Mouse (Mus musculus): ENCODE data around the gene Abcg8. TPM values are rescaled to one million over a fixed set of nuclear protein-coding genes. Genes with fewer than 3 reads are reported as not detected.

Abcg8 gene
- polyA plus RNA-seq, 1 experiment, result 0.05 TPM

DNA sequence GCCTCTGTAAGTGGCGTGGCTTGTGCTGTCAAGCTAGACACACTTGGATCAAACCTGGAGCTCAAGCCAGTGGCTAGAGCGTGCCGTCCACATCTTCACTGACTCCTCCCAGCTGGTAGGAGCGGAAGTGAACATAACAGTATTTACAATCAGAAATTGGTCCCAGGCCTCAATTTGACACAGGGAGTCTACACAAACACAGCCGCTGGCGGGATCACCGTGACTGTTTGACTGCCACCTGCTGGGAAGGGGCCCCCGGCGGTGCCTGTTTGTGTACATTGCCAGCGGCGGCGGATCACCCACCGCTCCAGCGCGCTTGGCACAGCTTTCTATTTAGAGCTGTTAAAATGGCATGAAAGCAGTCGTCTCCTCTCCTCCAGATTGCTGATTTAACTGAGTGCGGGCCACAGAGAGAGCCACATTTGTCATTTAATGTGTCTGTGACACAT, 33.3 kb downstream of the Abcg8 start:
- Histone ChIP-seq H3K36me3 (ENCODE audit: control insufficient read depth, insufficient read depth) (peaks cover 42% of the 10 kb centered on the region), H3K79me2 (ENCODE audit: control insufficient read depth, insufficient read depth) (no peaks in the 10 kb centered on the region), H3K4me2 (ENCODE audit: low read depth) (no peak overlapping the region), H3K27me3 (ENCODE audit: control insufficient read depth, insufficient read depth, insufficient read length) (no peaks in the 10 kb centered on the region), H3K4me3 (no peak overlapping the region), H3ac (ENCODE audit: control insufficient read depth, insufficient read length) (no peak overlapping the region)
- TF ChIP-seq POLR2A (IDR thresholded peaks at IDR 0.05; ENCODE audit: insufficient read length, low read depth) (no peak), SRF (IDR thresholded peaks at IDR 0.05; ENCODE audit: control insufficient read depth, insufficient read length, low read depth) (no peak), E2F4 (IDR thresholded peaks at IDR 0.05; ENCODE audit: insufficient read depth) (no peak), TCF12 (IDR thresholded peaks at IDR 0.05; ENCODE audit: insufficient read depth, poor library complexity, severe bottlenecking) (no peak), CEBPB (IDR thresholded peaks at IDR 0.05; ENCODE audit: insufficient read depth, poor library complexity, severe bottlenecking) (no peak), MAX (IDR thresholded peaks at IDR 0.05; ENCODE audit: low read depth) (no peak), TCF3 (IDR thresholded peaks at IDR 0.05; ENCODE audit: insufficient read length, low read depth) (no peak), POLR2AphosphoS2 (IDR thresholded peaks at IDR 0.05; ENCODE audit: insufficient read length, low read depth) (no peak), USF1 (IDR thresholded peaks at IDR 0.05; ENCODE audit: low read depth) (no peak), REST (IDR thresholded peaks at IDR 0.05; ENCODE audit: insufficient read depth, insufficient read length) (no peak), MYOD1 (IDR thresholded peaks at IDR 0.05; ENCODE audit: control insufficient read depth in 1 of 3, insufficient read length in 2 of 3, low read depth in 2 of 3) (no peak), MYOG (IDR thresholded peaks at IDR 0.05; ENCODE audit: control insufficient read depth in 1 of 3, insufficient read depth in 1 of 3, insufficient read length in 2 of 3, low read depth in 2 of 3) (no peak)

DNA sequence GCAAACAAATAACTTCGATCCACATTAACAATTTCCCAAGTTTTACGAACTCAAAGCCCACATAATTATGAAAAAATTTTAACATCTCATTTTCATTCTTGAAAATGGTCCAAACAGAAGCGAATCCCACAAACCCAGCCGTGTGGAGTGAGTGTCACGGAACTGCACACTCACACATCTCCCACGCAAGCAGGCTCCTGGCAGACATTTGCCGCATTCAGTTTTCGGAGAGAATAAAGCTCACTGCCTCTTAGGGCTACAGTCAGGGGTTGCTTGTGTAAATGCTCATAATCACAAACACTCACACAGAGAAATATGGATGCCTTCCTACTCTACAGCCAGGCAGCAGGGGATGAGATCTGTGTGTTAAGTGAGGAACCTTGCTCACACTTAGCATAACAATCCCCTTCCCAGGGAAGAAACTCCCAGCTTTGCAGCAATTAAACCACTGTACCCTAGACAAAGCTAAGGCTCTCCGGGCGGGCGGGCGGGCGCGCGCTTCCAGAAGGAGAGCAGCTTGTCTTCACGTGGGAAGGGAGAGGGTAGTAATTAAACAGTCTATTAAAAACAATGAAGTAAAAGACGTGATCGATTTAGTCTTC, 37.6 kb downstream of the Abcg8 start:
- Histone ChIP-seq H3K4me2 (ENCODE audit: low read depth) (no peak overlapping the region), H3K27me3 (ENCODE audit: control insufficient read depth, insufficient read depth, insufficient read length) (no peaks in the 10 kb centered on the region), H3K79me2 (ENCODE audit: control insufficient read depth, insufficient read depth) (no peaks in the 10 kb centered on the region), H3K4me3 (no peak overlapping the region), H3K36me3 (ENCODE audit: control insufficient read depth, insufficient read depth) (peaks cover 30% of the 10 kb centered on the region), H3ac (ENCODE audit: control insufficient read depth, insufficient read length) (no peak overlapping the region)
- TF ChIP-seq MYOD1 (IDR thresholded peaks at IDR 0.05; ENCODE audit: control insufficient read depth in 1 of 3, insufficient read length in 2 of 3, low read depth in 2 of 3) (no peak), MAX (IDR thresholded peaks at IDR 0.05; ENCODE audit: low read depth) (no peak), TCF3 (IDR thresholded peaks at IDR 0.05; ENCODE audit: insufficient read length, low read depth) (no peak), POLR2AphosphoS2 (IDR thresholded peaks at IDR 0.05; ENCODE audit: insufficient read length, low read depth) (no peak), E2F4 (IDR thresholded peaks at IDR 0.05; ENCODE audit: insufficient read depth) (no peak), TCF12 (IDR thresholded peaks at IDR 0.05; ENCODE audit: insufficient read depth, poor library complexity, severe bottlenecking) (no peak), REST (IDR thresholded peaks at IDR 0.05; ENCODE audit: insufficient read depth, insufficient read length) (no peak), POLR2A (IDR thresholded peaks at IDR 0.05; ENCODE audit: insufficient read length, low read depth) (no peak), MYOG (IDR thresholded peaks at IDR 0.05; ENCODE audit: control insufficient read depth in 1 of 3, insufficient read depth in 1 of 3, insufficient read length in 2 of 3, low read depth in 2 of 3) (no peak), CEBPB (IDR thresholded peaks at IDR 0.05; ENCODE audit: insufficient read depth, poor library complexity, severe bottlenecking) (no peak), USF1 (IDR thresholded peaks at IDR 0.05; ENCODE audit: low read depth) (no peak), SRF (IDR thresholded peaks at IDR 0.05; ENCODE audit: control insufficient read depth, insufficient read length, low read depth) (no peak)

DNA sequence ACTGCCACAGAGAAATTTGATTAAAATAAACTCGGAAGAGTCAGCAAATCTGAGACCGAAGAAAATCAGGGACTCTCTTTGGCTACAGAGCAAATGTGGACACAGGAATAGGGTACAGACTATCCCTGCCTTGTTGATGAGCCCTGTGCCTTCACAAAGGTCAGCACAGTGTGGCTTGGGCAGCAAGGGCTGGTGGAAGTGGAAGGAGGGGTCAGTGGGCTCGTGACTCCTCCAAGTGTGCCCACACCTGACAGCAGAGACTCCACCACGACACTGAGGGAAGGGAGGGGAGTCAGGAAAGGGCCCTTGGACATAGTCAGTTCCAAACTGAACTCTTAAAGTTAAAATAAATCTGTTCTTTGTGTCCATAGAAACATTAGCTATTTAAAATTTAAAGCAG, 38.8 kb downstream of the Abcg8 start:
- H3K4me2 ChIP-seq (ENCODE audit: low read depth), result no peak overlapping the region
- no peak overlapping the region for H3ac ChIP-seq (ENCODE audit: control insufficient read depth, insufficient read length)
- peaks cover 27% of the 10 kb centered on the region for H3K36me3 ChIP-seq (ENCODE audit: control insufficient read depth, insufficient read depth)
- H3K4me3 ChIP-seq, result no peak overlapping the region
- H3K79me2 ChIP-seq (ENCODE audit: control insufficient read depth, insufficient read depth), result no peaks in the 10 kb centered on the region
- TF ChIP-seq E2F4 (IDR thresholded peaks at IDR 0.05; ENCODE audit: insufficient read depth), result no peak
- no peak for TF ChIP-seq REST (IDR thresholded peaks at IDR 0.05; ENCODE audit: insufficient read depth, insufficient read length)
- TF ChIP-seq SRF (IDR thresholded peaks at IDR 0.05; ENCODE audit: control insufficient read depth, insufficient read length, low read depth), result no peak
- TF ChIP-seq USF1 (IDR thresholded peaks at IDR 0.05; ENCODE audit: low read depth), result no peak
- TF ChIP-seq MYOG (IDR thresholded peaks at IDR 0.05; ENCODE audit: control insufficient read depth in 1 of 3, insufficient read depth in 1 of 3, insufficient read length in 2 of 3, low read depth in 2 of 3), result no peak
- no peak for TF ChIP-seq MAX (IDR thresholded peaks at IDR 0.05; ENCODE audit: low read depth)
- no peak for TF ChIP-seq POLR2A (IDR thresholded peaks at IDR 0.05; ENCODE audit: insufficient read length, low read depth)
- TF ChIP-seq CEBPB (IDR thresholded peaks at IDR 0.05; ENCODE audit: insufficient read depth, poor library complexity, severe bottlenecking), result no peak
- TF ChIP-seq MYOD1 (IDR thresholded peaks at IDR 0.05; ENCODE audit: control insufficient read depth in 1 of 3, insufficient read length in 2 of 3, low read depth in 2 of 3), result no peak
- no peaks in the 10 kb centered on the region for H3K27me3 ChIP-seq (ENCODE audit: control insufficient read depth, insufficient read depth, insufficient read length)

DNA sequence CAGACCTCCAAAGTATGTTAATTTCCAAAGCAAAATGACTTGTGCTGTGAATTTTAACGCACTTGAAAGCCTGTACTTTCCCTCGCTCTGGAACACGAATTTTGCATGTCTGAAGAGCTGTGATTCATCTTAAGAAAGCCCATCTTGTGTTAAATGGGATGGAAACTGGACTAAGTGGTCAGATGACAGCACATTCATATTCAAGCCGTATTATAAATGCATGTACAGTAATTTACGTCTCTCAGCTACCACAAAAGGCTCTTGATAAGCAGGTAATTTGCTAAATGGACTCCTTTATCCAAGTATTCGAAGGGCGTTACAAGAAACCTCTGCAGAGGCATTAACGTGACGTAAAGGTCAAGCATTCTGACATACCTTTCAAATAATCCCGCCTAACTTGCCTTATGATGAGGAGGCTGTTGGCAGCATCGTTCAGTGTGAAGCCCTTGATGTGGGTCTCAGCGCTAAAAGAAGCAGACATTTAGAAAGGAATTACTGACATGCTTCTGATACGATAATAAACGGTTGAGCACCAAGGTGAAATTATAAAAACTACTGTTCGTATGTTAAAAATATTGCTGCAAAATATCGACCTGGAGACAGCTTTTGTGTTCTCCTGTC, 40.3 kb downstream of the Abcg8 start:
- Histone ChIP-seq H3K36me3 (ENCODE audit: control insufficient read depth, insufficient read depth) (peaks cover 23% of the 10 kb centered on the region), H3K27me3 (ENCODE audit: control insufficient read depth, insufficient read depth, insufficient read length) (no peaks in the 10 kb centered on the region), H3K4me3 (no peak overlapping the region), H3K4me2 (ENCODE audit: low read depth) (no peak overlapping the region), H3ac (ENCODE audit: control insufficient read depth, insufficient read length) (no peak overlapping the region), H3K79me2 (ENCODE audit: control insufficient read depth, insufficient read depth) (no peaks in the 10 kb centered on the region)
- TF ChIP-seq E2F4 (IDR thresholded peaks at IDR 0.05; ENCODE audit: insufficient read depth) (no peak), SRF (IDR thresholded peaks at IDR 0.05; ENCODE audit: control insufficient read depth, insufficient read length, low read depth) (no peak), MYOG (IDR thresholded peaks at IDR 0.05; ENCODE audit: control insufficient read depth in 1 of 3, insufficient read depth in 1 of 3, insufficient read length in 2 of 3, low read depth in 2 of 3) (no peak)

All from myocyte (in vitro differentiated cells).